Mouse (Mus musculus): Measurements from ENCODE around the gene Idh1.

DNA sequence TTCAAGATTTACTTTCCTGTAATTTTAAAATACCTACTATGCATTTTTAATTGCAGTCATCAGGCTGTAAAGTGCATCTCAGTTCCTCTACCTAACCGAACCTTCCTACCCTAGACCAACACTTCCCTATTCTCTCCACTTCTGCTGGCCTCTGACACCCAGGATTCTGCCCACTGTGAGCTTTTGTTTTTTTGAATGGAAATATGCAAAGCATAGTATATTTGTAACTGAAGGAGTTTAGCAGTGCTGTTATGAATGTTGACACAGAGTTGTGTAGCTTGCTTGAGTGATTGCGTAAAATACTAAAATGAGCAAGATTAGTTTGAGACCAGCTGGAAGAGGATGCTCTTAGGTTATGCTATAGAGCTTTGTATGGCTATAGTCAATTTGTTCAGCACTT lies 41.4 kb upstream of the Idh1 start:
- TF ChIP-seq FLI1 (IDR thresholded peaks at IDR 0.05; ENCODE audit: low read length) (no peak), GATA1 (IDR thresholded peaks at IDR 0.05; ENCODE audit: borderline replicate concordance, low read length) (no peak)
